Comparison of ENCODE assay signal across 34 mouse cellular contexts in genomic region chr19:35890191-35890590, GRCm38 (mm10).
"Had no signal": no experiment of that assay in that cellular context is flagged by ENCODE, and none has a peak within 500 bp of the region (broad histone marks: within the 10 kb centered on the region; RNA-seq: fewer than 3 reads in every experiment).

No protein-coding gene starts in this region.

- DNase-seq: heart, postnatal 10 days; heart, postnatal 14 days; heart, postnatal 36 days; heart, postnatal 4 days; kidney, adult 11 months; kidney, adult 18-20 months; kidney, adult 2 months; kidney, adult 8-10 months; kidney, adult 9 months; kidney, postnatal 10 days; kidney, postnatal 14 days; kidney, postnatal 25 days; kidney, postnatal 36 days; kidney, postnatal 4 days; layer of hippocampus, adult 9-11 months; layer of hippocampus, postnatal 36 days had no signal

- H3K4me3 ChIP-seq: heart, embryonic 12.5 days; heart, embryonic 13.5 days; heart, embryonic 15.5 days; hindbrain, embryonic 10.5 days; hindbrain, embryonic 12.5 days; hindbrain, embryonic 13.5 days; hindbrain, embryonic 15.5 days; intestine, embryonic 15.5 days; kidney, embryonic 15.5 days; layer of hippocampus, adult 2 months; left cerebral cortex, adult 2 months had no signal

- H3K36me3 ChIP-seq: heart, embryonic 12.5 days; heart, embryonic 13.5 days; heart, embryonic 15.5 days; hindbrain, embryonic 10.5 days; hindbrain, embryonic 12.5 days; hindbrain, embryonic 13.5 days; hindbrain, embryonic 15.5 days; intestine, embryonic 15.5 days; kidney, embryonic 15.5 days had no signal

- H3K9ac ChIP-seq: heart, embryonic 12.5 days; heart, embryonic 13.5 days; heart, embryonic 15.5 days; hindbrain, embryonic 12.5 days; hindbrain, embryonic 13.5 days; hindbrain, embryonic 14.5 days; hindbrain, embryonic 15.5 days; intestine, embryonic 15.5 days; kidney, embryonic 15.5 days had no signal

- H3K4me2 ChIP-seq: heart, embryonic 11.5 days; heart, embryonic 12.5 days; heart, embryonic 13.5 days; heart, embryonic 15.5 days; hindbrain, embryonic 12.5 days; hindbrain, embryonic 13.5 days; hindbrain, embryonic 14.5 days; hindbrain, embryonic 15.5 days; intestine, embryonic 15.5 days; kidney, embryonic 15.5 days had no signal

- H3K27me3 ChIP-seq: heart, embryonic 12.5 days; heart, embryonic 13.5 days; heart, embryonic 15.5 days; hindbrain, embryonic 12.5 days; hindbrain, embryonic 13.5 days; hindbrain, embryonic 15.5 days; intestine, embryonic 15.5 days; kidney, embryonic 15.5 days had no signal

- H3K4me1 ChIP-seq: heart, embryonic 12.5 days; heart, embryonic 13.5 days; heart, embryonic 15.5 days; hindbrain, embryonic 10.5 days; hindbrain, embryonic 12.5 days; hindbrain, embryonic 13.5 days; hindbrain, embryonic 15.5 days; intestine, embryonic 15.5 days; kidney, embryonic 15.5 days had no signal

- H3K27ac ChIP-seq: heart, embryonic 13.5 days; heart, embryonic 15.5 days; hindbrain, embryonic 10.5 days; hindbrain, embryonic 12.5 days; hindbrain, embryonic 13.5 days; hindbrain, embryonic 14.5 days; hindbrain, embryonic 15.5 days; hindbrain, postnatal 0 days; intestine, embryonic 15.5 days; kidney, embryonic 15.5 days; kidney, postnatal 0 days; layer of hippocampus, adult 2 months; left cerebral cortex, adult 2 months had no signal

- H3K9me3 ChIP-seq: heart, embryonic 13.5 days; heart, embryonic 15.5 days; hindbrain, embryonic 10.5 days; hindbrain, embryonic 12.5 days; hindbrain, embryonic 13.5 days; hindbrain, embryonic 15.5 days; intestine, embryonic 15.5 days; kidney, embryonic 15.5 days had no signal

- ATAC-seq: hindbrain, postnatal 0 days; inflammation-experienced regulatory T-cells, adult 6 months; intestine, embryonic 15.5 days; intestine, embryonic 16.5 days; intestine, postnatal 0 days had no signal
